Mouse (Mus musculus): Measurements from ENCODE around the gene Gmpr2.
A peak's percentile ranks its signal among the peaks of the same experiment; 100 is the strongest.

Gmpr2 gene

DNA sequence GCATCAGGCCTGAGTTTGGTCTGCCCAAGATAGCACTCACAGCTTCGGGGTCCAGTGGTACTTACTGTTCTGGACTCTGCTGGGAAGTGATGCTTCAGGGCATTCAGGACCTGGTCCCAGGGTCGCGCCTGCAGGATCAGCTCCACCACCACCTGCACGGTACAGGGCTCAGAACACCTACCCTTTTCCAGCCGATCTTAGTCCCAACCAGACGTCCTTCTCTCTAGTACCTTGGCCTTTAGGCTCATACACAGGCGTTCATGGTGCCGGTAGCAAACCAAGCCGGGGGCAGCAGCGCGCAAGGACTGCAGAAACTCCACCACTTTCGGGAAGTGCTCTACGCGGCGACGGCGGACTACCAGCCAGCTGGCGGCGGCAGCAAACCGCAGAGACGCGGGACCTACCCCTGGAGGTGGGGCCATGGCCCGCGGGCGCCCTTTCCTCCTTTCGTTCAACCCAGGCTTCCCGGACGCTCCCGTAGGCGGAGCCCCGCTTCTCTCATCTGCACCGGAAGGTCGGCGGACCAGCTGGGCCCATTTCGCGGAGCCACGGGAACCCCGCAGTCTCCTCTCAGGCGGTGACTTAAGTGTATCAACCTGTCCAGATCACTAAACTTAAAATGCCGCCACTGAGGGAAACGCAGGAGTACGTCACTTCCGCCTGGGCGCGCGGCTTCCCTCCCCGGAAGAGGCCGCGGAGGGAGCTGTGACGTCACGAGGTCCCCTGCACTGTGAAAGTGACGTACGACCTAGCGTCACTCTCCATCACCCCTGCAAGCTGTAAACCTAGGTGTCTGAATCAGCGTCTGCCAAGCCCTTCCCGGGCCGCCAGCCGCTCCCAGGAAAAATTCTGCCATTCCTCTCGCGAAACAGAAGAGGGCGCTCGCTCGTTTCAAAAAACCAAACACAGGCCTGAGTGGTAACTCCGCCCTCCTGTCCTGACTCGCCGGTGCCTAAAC is 9.7 kb downstream of the Gmpr2 start, which contains the start of gene Tinf2:
Gene Tinf2, minus strand, starts transcription at position 661 of the 958 bp plus-strand sequence.
- DNase-seq (ENCODE audit: low read depth, low spot score) = peak; percentile 99

DNA sequence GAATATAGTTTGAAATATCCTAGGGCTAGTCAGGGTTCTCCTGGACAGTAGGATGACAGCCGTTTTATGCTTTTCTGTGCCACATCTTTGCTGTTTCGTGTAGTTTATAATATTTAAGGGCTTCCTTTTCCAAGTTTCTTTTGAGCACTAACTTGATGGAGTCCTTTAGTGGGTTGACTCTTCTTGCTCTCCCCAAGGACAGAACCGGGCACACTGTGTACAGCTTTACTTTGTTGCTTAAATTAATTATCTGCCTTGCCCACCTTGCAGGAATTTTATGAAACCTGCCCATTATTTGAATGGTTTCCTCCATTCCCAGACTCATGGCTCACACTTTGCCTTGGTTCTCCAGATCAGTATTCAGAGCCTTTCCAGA is 10.4 kb downstream of the Gmpr2 start:
- DNase-seq (ENCODE audit: low read depth, low spot score) = no peak

DNA sequence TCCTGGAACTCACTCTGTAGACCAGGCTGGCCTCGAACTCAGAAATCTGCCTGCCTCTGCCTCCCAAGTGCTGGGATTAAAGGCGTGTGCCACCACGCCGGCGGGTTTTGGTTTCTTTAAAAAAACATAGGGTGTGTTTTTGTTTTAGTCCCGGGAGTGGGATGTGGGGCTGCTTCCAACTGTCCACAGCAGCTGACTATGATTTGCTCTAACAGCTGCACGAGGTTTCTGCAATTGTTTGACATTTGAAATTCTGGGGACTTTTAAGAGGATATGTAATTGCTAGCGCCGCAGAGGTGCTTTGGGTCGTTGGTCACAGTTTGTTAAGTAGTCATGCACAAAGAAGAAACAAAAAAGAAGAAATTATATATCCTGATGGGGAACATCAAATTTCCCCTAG is 17.7 kb downstream of the Gmpr2 start:
- DNase-seq (ENCODE audit: low read depth, low spot score) = no peak

DNA sequence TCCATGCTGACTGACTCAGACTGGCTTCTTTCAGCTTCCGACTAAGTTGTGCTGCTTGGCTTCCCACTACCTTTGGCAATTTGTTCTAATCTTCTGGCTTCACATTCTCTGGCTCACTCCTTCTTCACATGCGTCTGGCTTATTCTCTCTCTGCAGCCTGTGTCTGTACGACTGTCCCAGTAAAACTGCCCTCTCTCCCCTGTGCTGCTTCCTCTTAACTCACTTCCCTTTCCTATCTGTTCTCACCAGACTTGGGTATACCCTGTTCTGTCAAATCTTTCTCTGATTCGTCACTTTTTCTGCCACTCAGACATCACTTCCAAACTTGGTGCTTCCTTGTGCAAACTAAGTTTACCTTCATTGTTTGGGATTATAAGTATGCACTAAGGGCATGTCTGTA is 25.5 kb downstream of the Gmpr2 start:
- DNase-seq (ENCODE audit: low read depth, low spot score) = no peak

DNA sequence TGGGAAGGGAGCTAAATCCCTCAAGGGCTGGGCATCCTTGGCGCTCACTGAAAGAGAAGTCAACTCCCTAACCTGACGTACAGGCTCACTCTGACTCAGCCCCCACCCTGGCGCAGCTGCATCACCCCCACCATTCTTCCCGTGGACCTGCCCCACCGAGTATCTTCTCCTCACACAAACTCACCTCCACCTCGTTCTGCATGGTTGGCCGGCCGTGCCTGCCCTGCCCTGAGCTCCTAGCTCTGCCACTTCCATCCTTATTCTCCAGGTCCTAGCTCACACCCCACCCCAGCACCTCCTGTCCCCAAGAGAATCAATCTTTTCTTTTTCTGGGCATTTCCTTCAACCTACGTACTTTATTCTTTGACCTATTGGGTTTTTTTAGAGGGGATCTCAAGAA is 29.4 kb downstream of the Gmpr2 start:
- DNase-seq (ENCODE audit: low read depth, low spot score) = no peak

DNA sequence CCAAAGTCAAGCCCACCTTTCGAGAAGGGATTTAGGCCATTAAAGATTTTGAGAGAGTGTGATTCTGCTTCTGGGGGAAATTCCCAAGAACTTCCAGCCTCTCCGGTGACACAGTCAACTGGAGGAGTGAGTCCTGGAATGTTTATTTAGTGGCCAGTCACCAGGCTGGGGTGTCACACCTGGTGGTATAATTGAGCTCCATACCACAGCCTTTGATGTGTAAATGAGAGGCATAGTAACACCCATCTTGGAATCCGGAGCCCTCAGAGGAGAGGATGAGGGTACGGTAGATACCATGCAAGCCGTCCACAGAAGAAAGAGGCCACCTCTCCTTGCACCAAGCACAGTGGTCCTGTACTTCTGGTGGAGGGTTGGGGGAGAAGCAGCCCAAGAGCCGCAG is 31.0 kb downstream of the Gmpr2 start:
- DNase-seq (ENCODE audit: low read depth, low spot score) = peak; percentile 71

DNA sequence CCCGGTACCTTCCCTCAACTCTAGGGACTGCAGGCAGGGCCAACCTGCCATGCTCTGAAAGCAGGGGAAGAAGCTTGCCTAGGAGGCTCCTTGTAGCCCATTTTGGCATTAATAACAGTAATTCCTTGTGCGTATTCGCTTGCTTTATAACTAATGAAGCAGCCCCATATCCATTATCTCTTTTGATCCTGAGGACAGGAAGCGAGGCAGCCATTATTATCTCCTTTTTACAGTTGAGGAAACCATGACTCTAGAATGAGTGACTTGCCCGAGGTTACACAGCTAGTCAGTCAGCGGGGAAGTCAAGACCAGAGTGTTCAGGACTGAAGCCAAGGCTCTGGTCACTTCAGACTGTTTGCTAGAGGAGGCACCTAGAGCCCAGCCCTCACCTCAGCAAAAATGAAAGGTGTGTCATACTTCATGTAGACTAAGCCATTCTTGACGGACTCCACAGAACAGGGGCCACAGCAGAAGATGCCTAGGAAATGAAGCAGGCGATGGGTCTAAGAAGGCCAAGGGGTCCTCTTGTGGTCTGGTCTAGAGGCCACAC is 34.4 kb downstream of the Gmpr2 start:
- DNase-seq (ENCODE audit: low read depth, low spot score) = no peak

DNA sequence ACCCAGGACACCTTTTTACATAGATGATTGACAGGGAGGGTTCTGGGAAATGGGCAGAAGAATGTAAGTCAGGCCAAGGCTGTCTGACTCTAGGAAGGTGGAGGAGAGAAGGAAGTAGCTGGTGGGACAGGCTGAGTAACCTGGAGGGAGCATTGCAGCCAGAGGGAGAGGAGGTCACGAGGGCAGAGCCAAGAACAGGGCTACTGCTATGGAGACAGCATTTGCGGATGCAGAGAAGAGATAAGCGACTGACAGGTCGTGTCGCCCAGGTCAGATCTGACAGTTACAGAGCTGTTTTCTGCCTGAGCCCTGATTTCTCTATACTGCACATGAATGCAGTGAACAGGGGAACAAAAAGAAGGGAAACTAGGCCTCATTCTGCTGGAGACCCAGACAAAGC is 35.7 kb downstream of the Gmpr2 start:
- no peak for DNase-seq (ENCODE audit: low read depth, low spot score)

DNA sequence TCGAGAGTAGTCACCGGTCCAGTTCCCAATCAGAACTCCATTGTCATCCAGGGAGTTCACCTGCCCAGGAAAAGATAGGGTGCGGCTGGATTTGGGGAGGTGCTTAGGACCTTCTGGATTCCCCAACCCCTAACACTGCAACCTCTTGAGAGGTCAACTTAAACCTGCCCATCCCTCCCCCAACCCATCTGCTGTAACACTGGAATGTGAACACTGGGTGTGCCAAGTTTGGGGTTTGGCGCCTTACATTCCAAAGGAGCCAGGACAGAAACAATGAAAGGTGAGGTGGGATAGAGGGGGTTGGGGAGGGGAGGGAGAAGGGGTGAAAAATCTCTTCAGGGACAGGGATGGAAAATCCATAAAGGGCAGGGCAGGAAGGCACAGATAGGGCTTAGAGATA is 37.8 kb downstream of the Gmpr2 start:
- peak; percentile 97 for DNase-seq (ENCODE audit: low read depth, low spot score)

DNA sequence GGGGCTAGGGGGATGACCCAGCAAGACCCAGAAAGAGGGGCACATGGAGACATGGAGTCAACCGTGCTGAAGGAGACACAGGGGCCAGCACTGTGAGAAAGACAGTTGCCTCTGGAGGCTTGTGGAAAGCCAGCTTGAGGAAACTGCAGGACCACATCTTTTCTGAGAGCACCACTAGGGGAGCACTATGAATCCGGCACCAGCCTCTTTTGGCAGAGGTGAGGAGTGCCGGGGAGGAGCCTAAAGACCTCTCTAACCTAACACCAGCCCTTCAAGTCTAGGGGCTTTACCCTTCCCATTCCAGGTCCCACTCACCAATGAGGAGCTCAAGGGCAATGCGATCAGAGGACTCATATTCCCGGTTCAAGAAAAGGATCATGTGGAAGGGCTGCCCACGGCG is 40.0 kb downstream of the Gmpr2 start:
- peak; percentile 75 for DNase-seq (ENCODE audit: low read depth, low spot score)

DNA sequence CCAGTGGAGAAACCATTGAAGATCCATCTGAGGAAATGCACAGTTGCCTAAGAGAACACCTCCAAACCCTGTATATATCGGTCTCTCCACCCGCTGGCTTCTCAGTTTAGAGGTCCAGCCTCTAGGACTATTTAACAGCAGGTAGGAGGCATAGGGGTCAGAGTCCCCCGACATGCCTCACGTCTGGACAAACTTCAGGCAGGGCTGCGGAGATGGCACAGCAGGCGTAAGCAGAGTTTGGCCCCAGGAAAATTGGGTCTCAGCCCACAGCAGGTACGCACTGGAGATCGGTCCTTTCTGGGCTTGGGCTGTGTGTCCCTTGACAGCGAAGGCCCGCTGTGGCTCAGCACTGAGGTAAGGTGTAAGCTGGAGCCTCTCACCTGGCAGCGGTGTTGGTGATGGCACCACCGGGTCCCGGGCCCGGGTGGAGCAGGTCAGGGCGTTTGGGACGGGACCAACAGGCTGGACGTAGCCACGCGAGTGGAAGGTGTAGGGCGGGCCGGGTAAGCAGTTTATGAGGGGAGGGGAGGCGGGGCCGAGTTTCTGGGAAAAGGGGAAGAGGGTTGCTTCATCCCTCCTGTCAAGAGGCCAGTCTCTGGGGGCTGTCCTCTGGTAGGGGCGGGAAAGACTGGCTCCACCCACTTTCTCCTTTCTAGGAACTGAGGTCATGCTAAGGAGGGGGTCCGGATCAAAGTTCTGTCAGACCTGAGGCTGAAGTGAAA is 41.4 kb downstream of the Gmpr2 start:
- peak; percentile 66 for DNase-seq (ENCODE audit: low read depth, low spot score)

DNA sequence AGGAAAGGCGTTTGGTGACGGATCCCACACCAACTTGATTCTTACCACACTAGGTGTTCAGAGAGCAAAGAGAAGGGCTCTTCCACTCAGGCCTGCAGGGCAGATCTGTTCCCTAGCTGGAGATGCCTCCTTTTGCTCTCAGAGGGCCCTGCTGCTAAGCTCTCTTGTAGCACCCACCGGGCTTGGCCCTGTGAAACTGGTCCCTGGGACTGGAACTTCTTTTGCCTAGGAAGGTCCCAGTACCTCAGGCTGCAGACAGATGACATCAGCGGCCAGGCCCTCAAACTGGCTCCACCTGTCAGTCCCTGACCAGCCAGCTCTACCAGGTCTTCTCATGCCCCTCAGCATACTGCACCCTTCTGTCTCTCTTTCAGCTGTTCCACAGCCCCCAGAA is 42.0 kb downstream of the Gmpr2 start, which contains the start of gene Tgm1:
Gene Tgm1, minus strand, starts transcription at position 198 of the 394 bp plus-strand sequence.
- DNase-seq (ENCODE audit: low read depth, low spot score) = no peak

DNA sequence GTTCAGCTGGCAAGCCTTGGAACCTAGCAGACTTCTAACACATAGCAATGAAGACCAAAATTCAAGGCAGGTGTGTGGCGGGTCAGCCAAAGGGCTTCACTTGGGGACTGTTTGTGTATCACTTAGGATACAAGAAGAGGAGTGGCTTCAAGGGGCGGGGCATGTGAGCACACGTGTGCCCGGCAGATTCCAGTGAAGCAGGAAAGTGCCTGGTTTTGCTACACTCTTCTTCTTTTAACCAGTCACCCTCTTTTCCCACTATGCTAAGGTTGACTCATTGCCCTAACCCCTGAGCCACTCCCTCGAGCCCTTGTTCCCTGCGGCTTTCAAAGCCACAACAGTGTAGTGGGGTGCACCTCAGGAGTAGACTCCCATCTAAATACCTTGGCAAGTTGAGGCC is 43.2 kb downstream of the Gmpr2 start:
- DNase-seq (ENCODE audit: low read depth, low spot score) = no peak

DNA sequence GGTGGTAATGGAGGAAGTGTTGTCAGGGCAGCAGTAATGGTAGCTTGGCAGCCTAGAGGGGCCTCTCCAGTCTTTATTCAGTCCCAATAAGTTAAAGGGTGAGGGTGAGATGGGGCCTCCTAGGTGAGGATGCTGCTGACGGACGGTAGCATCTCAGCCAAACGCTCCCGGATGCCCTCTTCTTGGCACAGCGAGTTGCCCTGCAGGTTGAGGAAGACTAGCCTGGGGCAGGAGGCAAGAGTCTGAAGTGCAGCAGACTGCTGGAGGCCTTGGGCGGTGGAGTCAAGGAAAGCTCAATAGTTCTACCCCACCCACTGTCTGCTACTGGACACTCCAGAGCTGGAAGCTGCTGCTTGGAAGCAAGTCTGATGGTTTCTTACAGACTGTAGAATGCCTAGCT is 44.5 kb downstream of the Gmpr2 start:
- no peak for DNase-seq (ENCODE audit: low read depth, low spot score)

DNA sequence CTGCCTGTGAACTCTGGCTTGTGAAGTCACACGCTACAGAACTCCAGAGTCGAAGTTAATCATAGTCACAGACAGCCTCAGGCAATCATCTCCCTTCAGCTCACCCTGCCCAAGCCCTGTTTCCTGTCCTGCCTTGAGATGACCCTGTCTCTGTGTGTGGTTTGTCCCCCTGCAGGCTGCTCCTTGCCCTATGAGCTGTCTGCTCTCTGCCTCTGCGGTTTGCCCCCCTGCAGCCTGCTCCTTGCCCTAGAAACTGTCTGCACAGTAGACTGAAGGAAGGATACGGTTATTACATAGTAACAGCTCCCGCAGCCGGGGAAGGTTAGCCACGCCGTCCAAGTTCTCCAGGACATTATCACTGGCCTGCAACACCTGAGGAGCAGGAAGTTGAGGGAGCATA is 45.1 kb downstream of the Gmpr2 start:
- DNase-seq (ENCODE audit: low read depth, low spot score) = no peak

DNA sequence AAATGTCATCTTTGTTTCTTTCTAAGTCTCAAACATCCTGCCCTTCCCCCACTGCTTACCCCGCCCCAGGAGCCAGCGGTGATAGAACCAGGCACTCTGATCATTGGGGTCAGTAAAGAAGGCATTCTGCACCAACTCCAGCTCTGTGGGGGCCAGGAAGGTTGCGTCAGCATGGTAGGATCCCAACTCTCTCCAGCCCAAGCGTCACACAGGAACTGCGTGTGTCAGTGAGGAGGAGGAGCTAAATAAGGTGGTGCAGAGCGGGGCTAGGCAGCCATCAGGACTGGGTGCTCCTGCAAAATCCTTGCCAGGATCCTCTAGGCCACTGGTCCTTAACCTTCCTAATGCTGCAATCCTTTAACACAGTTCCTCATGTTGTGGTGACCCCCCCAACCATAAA is 48.0 kb downstream of the Gmpr2 start:
- DNase-seq (ENCODE audit: low read depth, low spot score) = no peak

DNA sequence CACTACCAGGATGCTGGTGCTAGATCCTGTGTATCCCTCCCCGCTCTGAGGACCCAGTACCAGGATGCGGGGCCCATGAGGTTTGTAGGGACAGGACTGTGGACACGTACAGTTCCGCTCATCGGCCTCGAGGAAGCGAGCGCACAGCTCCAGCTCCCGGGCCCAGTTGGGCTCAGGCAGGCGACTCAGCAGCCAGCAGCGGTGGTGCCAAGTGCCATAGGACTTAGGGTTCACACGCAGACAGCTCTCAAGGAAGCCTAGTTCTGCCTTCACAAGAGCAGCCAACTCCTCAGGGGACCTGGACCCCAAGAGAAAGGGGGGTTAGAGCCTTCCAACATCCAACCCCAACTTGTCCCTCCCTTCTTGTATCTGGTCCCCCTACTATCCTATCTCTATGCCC is 48.9 kb downstream of the Gmpr2 start:
- DNase-seq (ENCODE audit: low read depth, low spot score) = no peak

DNA sequence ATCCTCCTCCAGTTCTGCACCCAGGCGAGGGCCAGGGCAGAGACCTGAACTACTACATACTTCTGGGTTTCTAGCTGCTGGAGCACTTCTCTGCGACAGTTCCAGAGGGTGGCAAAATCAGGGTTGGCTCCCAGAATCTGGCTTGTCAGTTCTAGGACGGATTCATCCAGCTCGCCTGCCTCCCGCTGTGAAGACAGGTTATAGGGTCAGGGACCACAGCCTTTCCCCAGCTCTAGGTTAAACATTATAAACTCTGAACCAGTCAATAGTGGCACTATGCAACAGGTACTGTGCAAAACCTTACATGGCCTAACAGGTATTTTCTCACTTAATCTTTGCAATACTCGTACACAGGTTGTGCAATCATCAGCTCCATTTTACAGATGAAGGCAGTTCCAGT is 49.3 kb downstream of the Gmpr2 start:
- no peak for DNase-seq (ENCODE audit: low read depth, low spot score)

DNA sequence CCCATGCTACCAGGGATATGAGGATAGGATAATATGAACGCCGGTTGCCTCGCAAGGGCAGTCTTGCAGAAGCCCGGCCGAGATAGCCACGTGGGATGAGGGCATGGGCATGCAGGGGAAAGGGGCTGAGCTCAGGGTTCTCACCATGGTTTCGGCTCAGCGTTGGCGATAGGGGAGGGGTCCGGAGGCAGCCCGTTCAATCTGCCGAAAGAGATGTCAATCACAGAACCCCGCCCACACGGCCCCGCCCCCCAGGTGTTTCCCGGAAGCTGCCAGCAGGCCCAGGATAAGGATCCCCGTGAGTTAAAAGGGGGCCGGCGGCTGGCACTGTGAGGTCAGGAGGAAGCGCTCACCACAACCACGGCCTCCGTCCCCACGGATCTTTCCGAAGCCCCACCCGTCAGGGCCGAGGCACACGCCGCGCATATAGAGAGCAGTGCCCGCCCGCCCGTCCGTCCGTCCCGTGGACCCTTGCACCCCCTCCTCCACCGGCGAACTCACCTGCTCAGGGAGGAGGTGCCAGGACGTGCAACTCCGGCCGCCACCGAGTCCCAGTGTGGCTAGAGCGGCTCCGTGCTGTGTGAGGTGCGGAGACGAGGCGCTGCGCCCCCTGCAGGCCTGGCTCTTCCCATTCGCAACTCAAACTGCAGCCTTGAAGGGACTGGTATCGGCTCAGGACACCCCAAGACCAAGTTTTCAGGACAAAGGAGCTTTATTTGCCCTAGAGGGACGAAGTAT is 50.1 kb downstream of the Gmpr2 start, which contains the start of gene Rabggta:
Gene Rabggta, minus strand, starts transcription at position 564 of the 738 bp plus-strand sequence.
- peak; percentile 98 for DNase-seq (ENCODE audit: low read depth, low spot score)

DNA sequence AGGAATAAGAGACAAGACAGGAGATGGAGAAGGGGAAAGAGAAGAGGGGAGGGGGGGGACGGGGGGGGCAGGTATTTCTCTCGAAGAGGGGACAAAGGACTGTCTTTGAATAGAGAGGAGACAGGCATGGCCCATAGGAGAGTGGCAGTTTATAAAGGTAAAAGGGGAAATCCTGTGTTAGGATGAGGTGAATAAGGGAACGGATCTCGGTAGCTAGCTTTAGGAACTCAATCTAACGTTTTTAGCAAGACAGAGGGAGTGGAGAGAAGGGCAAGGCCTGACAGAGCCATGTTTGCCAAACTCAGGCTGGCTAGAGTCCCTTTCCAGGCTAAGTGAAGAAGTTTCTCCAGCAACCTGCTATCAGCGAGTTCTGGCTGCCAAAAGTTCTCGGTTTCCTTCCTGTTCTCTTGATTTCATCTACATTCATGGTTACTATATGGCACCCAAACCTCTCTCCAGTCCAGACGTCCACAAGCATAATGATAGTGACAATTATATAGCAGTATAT is 50.8 kb downstream of the Gmpr2 start:
- DNase-seq (ENCODE audit: low read depth, low spot score) = no peak

DNA sequence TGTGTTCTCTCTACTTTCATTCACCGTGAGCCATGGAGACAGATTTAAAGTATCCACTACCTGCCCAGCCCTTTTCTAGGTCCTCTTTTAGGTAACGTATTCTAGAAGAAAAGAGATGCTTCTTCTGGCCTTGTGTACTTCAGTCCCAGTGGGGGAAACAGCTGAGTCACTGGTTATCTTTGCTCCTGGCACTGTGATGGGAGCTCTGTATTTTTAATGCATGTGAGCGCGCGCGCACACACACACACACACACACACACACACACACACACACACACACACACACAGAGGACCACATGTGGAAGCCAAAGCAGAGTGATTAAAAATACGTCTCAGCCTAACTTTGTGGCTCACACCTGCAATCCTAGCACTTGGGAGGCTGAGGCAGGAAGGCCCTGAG is 51.7 kb downstream of the Gmpr2 start:
- DNase-seq (ENCODE audit: low read depth, low spot score) = no peak

Measured in ES-CJ7 (cell line).